Mouse (Mus musculus): Measurements from ENCODE around the gene Gm20388.
"Not testable (repeated sequence)": the region's sequence is repeated elsewhere in the genome, so short reads cannot be mapped to it uniquely, and the experiment has no call there.

Gene Gm20388

GRCm38 (mm10) chr8:123993997-123994396 is 4083.4 kb downstream of the Gm20388 start:
- in situ Hi-C loops (cut with MboI, MseI): no loop called here

DNA sequence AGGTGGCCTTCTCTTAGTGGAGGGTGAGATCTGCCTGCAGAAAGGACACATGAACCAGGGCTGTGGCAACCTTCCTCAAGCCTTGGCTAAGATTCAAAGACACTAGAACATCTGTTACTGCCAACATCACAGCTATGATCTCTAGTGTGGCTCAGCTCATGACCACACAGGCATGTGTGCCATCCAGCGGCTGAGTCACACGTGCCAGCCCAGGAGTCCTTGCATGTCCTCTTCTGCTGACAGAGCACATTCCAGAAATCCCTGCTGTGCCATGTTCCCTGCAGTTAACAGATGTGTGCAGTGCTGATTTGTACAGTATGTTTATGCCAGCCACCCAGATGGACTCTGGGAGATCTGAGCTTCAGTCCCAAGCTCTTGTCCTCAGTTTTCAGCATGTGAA is 4088.9 kb downstream of the Gm20388 start:
- in situ Hi-C loops (cut with MboI, MseI): no loop called here

- in situ Hi-C loops (cut with MboI, MseI): no loop called here
Measured at GRCm38 (mm10) chr8:124002546-124003108, 4092.0 kb downstream of the Gm20388 start.

DNA sequence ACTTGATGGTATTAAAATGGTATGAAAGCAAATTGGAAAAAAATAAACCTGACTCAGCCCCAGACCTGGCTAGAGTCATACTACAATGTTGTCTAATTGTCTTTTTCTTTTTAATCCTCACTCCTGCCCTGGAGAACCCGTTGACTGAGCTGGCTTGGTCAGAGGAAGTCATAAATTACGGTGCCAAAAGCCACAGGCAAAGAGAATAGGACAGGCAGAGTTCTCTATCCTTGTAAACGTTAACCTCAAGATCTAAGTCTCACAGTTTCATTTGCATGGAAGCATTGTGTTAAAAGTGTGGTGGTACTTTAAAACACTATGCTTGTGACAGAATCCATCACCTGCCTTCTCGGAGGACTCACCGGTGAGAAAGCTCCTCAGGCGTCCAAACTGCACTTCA is 4097.2 kb downstream of the Gm20388 start:
- in situ Hi-C loops (cut with MboI, MseI): no loop called here

GRCm38 (mm10) chr8:124011580-124011979 is 4100.9 kb downstream of the Gm20388 start:
- in situ Hi-C loops (cut with MboI, MseI): no loop called here

DNA sequence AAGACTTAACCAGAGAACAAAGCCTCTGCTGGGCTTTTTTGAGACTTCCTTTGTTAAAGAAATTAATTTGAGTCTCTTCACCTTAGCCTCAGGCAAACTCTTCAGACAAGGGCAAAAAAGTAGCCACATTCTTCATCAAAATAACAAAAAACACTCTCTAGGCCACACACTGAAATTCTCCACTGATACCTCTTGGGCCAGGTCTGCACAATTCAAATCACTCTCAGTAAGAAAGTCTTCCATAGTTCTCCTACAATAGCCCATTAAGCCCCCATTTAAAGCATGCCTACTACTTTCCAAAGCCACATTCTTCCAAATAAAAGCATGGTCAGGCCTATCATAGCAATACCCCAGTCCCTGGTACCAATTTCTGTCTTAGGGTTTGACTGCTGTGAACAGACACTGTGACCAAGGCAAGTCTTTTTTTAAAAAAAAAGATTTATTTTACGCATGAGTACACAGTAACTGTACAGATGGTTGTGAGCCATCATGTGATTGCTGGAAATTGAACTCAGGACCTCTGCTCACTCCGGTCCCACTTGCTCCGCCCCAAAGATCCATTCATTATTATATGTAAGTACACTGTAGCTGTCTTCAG is 4101.4 kb downstream of the Gm20388 start:
- in situ Hi-C loops (cut with MboI, MseI): no loop called here

DNA sequence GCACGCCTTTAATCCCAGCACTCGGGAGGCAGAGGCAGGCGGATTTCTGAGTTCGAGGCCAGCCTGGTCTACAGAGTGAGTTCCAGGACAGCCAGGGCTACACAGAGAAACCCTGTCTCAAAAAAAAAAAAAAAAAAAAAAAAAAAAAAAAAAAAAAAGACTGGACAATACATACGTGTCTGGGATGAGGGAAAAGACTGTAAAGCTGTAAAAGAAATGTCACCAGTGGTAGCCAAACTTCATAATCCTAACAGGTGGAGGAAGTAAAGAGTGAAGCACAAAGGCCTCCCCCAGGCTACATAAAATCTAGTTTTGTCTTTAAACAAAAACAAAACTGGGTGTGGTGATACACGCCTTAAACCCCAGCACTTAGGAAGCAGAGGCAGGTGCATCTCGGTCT is 4103.7 kb downstream of the Gm20388 start:
- in situ Hi-C loops (cut with MboI, MseI): not testable (repeated sequence)

- in situ Hi-C loops (cut with MboI, MseI): no loop called here
Measured at GRCm38 (mm10) chr8:124014751-124015150, 4104.1 kb downstream of the Gm20388 start.

GRCm38 (mm10) chr8:124019782-124020181 is 4109.1 kb downstream of the Gm20388 start:
- in situ Hi-C loops (cut with MboI, MseI): no loop called here

DNA sequence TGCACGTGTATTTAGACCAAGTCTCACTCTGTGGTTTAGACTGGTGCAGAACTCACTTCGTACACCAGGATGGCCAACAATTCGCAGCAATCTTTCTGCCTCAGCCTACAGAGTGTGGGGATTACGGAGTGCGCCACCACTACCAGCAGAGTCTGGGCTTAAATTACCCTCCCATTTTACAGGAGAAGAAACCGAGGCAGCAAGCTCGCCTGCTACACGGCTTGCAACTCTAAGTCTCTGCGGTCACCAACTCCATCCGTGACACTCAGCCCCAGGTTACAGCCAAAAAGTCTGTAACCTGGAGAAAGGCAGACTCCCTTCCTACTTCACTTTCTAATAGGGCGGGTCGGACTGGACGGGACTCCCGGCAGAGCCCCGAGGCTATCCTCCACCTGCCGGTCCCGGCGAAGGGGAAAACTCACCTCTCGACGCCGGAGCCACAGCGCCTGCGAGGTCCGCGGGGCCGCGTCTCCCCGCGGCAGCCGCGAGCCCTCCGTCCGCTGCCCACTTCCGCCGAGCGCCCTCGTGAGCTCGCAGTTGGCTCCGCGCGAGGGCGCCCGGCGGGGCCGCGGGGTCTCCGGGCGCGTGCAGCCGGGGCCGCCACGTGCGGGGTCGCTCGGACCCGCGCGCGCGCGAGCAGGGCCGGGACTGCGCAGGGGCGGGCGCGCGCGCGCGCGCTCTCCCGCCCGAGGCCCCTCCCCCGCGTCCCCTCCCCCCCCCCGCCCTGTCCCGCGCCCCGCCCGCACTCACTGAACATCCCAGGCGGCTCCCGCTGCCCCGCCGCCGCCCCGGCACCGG is 4110.0 kb downstream of the Gm20388 start:
- in situ Hi-C loops (cut with MboI, MseI): no loop called here

DNA sequence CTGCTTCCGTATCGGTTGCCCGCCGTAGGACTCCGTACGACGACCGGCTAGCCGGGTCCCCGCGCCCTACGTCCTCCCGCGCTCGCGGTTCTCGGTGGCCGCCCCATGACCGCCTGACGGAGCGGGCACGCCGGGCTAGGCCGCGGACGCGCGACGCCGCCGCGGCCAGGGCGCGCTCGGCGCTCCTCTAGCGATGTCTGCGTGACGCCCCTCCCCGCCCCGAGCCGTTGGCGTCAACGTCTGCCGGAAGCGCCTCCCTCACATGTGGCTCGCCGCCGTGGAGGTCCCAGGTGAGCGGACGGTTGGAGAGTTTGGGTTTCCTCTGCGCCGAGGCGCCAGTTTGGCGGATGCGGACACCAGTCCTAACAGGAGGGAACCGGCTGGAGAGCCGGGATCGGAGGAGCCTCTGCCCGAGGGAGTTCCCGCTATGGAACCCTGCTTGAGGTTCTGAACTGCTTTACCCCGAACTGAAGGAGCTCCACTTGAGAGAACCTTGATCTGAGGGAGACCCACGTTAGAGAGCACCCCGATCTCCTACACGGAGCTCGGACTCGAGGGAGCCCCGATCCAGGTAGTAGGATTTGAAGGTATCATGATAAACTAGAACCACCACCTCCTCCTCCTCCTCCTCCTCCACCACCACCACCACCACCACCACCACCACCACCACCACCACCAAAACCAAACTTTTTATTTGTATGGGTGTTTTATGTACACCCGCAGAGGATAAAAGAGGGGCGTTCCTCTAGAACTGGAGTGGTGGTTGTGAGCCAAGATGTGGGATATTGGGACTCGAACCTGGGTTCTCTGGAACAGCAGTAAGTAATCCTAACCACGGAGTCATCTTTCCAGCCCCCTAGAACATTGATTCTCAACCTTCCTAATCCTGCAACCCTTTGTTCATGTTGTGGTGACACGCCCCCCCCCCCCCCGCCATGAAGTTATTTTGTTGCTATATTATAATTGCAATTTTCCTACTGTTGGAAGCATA is 4110.9 kb downstream of the Gm20388 start, which contains the start of the genes Taf5l and Urb2:
TSS of gene Taf5l (minus strand) at position 161 of the 991 bp plus-strand sequence.
TSS of gene Urb2 (plus strand) at position 272 of the 991 bp plus-strand sequence.
- in situ Hi-C loops (cut with MboI, MseI): no loop called here

- in situ Hi-C loops (cut with MboI, MseI): not testable (repeated sequence)
Measured at GRCm38 (mm10) chr8:124026265-124026664, 4115.6 kb downstream of the Gm20388 start.

- in situ Hi-C loops (cut with MboI, MseI): no loop called here
Measured at GRCm38 (mm10) chr8:124027831-124028230, 4117.2 kb downstream of the Gm20388 start.

DNA sequence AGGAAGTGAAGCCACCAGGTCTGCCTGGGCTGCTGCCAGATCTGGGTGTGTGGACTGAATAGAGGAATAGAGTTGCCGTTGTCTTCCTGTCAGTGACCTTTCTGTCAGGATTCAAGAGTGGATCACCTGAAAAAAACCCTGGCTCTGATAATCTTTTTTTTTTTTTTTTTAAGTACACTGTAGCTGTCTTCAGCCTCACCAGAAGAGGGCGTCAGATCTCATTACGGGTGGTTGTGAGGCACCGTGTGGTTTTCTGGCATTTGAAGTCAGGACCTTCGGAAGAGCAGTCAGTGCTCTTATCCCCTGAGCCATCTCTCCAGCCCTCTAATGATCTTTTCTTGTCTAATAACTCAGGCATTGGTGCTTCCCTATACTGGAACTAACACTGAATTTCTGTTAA is 4122.8 kb downstream of the Gm20388 start:
- in situ Hi-C loops (cut with MboI, MseI): no loop called here

DNA sequence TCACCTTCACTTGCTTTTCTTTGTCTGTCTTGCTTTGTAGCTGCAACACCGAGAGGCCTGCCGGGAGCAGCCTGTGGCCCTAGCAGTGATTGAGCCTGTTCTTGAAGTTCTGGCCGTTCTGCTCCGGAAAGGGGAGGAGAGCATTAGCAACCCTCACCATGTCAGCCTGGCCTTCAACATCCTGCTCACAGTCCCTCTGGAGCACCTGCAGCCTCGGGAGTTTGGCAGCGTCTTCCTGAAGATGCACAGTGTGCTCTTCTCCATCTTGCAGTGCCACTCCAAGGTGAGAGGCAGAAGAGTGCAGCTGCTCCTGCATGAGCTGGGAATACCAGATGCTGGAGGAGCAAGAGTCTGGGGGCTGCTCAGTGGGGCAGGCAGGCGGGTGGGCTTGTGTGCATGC is 4127.5 kb downstream of the Gm20388 start:
- in situ Hi-C loops (cut with MboI, MseI): no loop called here

GRCm38 (mm10) chr8:124039351-124039750 is 4128.7 kb downstream of the Gm20388 start:
- in situ Hi-C loops (cut with MboI, MseI): no loop called here

DNA sequence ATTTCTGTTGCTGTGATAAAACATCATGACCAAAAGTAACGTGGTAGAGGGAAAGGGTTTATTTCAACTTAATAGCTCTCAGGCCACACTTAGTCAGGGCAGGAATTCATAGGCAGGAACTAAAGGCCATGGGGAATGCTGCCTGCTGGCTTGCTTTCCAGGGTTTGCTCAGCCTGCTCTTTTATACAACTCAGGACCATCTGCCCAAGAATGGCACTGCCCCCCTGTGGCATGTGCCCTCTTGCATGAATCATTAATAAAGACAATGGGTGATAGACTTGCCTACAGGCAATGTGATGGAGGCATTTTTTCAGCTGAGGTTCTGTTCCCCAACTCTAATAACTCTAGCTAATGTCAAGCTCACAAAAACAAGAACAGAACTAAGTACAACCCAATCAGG is 4131.6 kb downstream of the Gm20388 start:
- in situ Hi-C loops (cut with MboI, MseI): no loop called here

DNA sequence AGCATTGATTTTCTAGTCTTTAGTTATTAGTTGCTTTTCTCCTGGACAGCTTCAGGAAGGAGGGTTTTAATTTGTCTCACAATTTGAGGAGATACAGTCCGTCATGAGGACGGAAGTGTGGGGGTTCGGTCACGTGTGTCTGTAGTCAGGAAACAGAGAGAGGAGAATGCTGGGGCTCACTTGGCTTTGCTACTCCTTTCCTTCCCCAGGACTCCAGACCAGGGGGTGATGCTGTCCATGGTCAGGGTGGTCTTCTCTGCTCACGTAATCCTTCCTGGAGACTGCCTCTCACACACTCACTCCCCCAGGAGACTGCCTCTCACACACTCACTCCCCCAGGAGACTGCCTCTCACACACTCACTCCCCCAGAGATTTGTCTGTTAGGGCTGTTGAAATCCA is 4133.8 kb downstream of the Gm20388 start:
- in situ Hi-C loops (cut with MboI, MseI): no loop called here

DNA sequence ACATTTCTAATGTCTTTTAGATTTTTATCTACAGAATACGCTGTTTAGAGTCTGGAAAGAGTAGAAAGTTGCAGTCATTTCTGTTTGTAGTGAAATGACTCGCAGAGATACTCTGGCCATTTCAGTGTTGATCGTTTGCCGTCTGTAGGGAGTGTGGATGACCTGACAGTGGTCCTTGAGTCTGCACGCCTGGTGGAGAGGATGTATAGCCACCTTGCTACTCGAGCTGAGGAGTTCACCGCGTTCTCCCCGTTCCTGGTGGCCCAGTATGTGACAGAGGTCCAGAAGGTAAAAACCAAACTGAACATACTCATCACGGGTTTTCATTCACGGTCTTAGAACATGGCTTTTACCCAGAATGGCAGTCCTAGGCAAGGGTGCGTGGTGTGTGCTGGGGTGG is 4134.3 kb downstream of the Gm20388 start:
- in situ Hi-C loops (cut with MboI, MseI): no loop called here

DNA sequence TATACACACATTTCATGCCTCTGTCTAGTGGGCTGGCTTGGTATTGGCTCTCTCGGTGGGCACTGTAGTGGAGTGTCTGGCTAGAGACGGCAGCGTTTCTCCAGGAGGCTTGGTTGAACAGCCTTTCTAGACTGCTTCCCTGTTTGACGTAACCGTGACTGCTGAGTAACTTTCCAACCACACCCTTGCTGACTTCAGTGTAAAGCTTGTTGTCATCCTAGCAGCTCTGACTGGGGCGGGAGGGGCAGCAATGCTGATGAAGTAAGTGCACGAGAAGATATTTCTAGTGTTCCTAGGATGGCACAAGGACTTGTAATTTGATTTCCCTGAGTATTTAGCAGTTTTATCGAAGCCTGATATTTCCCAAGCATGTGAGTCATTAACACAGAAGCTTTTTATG is 4135.2 kb downstream of the Gm20388 start:
- in situ Hi-C loops (cut with MboI, MseI): no loop called here

DNA sequence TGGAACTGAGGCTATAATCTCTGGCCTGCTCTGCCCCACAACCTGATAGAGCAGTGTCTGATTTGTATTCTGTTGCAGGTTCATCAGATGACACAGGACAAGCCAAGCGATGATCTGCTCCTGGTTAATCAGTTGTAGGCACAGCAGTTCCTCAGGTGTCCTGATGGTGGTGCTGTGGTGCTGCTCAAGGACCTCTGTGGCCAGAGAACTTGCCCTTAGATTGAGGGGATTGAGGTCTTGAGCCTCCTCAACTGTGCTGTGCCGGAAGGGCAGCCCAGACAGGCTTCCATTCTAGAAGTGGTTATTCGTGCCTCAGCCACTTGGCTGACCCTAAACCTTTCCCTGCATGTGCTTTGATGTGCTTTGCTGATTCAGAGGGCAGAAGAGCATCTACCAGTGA is 4141.5 kb downstream of the Gm20388 start:
- in situ Hi-C loops (cut with MboI, MseI): loop anchor here (5.0 kb wide), 1 partner anchor 305 kb away; no protein-coding TSS in a partner anchor

Measured in T-helper 1 cell (primary cell).